Mouse (Mus musculus): ENCODE measurements around the gene Tbx2.

The Tbx2 gene

DNA sequence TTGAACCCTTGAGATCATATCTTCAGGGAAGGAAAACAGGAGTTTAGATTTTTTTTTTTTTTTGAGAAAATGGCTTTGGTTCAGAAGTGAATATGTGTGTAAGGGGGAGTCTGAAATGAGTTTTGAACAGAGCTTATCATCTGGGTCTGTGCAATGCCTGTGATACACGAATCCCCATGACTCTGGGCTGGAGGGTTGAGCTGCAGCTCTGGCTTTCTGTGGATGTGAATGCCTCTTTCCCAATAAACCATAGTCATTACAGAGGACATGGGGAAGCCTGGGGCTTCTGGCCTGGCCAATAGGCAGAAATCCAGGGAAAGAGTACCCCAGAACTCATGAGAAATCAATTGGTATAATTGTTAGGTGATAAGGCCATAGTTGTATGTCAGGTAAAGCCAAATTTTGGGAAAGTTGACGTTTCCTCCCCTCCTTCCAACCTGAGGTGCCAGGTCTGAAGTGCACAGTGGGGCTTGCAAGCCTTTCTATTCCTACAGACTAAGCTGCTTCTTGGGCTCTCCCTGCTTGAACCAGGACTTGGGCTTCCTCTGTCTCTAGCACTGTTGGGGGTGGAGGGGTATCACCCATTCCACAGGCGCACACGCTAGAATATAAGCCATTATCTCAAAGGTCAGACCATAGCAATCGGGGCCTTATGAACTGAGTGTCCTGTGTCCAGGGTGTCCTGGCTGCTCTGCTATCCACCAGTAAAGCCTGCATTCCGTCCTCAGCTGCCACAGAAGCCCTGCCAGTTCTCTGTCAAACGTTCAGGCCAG is 7.1 kb downstream of the Tbx2 start:
- intact Hi-C loops (cut with DNase I) = no loop called here

GRCm38 (mm10) chr11:85840031-85840802 is 7.9 kb downstream of the Tbx2 start:
- intact Hi-C loops (cut with DNase I) = no loop called here

GRCm38 (mm10) chr11:85840803-85841145 is 8.4 kb downstream of the Tbx2 start:
- intact Hi-C loops (cut with DNase I) = no loop called here

GRCm38 (mm10) chr11:85841211-85841681 is 8.9 kb downstream of the Tbx2 start:
- intact Hi-C loops (cut with DNase I) = no loop called here

DNA sequence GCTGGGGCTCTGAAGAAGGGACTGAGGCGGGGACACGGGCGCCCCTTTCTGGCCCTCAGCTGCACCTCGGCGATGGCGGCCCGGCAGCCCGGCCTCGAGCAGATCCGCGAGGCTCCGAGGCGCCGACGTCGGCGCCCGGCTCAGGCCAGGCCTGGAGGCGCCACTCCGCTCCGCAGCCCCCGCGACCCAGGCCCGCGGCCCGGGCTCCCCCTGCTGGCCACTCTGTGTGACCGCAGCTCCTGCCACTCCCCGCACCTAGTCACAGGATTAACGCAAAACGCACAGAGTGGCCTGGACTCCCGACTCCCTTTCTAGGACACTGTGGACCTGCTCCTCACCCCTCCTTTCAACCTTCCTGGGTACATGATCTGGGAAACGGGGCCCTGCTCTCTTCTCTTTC is 9.6 kb downstream of the Tbx2 start:
- intact Hi-C loops (cut with DNase I) = no loop called here

- intact Hi-C loops (cut with DNase I) = no loop called here
These were observed 10.4 kb downstream of the Tbx2 start for GRCm38 (mm10) chr11:85842596-85843346.

DNA sequence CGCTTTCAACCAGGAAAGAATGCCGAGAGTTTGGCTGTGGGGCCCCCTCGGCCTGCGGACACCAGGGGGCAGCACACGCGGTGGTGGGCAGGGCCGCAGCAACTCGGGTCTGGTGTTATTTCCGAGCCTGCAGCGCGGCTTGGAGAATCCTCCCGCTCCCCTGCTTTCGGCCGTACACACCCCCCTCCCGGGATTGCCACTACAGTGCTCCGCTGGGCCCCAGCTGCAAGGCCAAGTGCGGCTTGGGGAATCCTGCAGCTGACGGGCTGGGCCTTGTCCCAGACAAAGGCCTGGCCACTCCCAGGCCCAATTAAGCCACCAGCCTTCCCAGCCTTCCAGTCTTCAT is 11.0 kb downstream of the Tbx2 start:
- intact Hi-C loops (cut with DNase I) = no loop called here

DNA sequence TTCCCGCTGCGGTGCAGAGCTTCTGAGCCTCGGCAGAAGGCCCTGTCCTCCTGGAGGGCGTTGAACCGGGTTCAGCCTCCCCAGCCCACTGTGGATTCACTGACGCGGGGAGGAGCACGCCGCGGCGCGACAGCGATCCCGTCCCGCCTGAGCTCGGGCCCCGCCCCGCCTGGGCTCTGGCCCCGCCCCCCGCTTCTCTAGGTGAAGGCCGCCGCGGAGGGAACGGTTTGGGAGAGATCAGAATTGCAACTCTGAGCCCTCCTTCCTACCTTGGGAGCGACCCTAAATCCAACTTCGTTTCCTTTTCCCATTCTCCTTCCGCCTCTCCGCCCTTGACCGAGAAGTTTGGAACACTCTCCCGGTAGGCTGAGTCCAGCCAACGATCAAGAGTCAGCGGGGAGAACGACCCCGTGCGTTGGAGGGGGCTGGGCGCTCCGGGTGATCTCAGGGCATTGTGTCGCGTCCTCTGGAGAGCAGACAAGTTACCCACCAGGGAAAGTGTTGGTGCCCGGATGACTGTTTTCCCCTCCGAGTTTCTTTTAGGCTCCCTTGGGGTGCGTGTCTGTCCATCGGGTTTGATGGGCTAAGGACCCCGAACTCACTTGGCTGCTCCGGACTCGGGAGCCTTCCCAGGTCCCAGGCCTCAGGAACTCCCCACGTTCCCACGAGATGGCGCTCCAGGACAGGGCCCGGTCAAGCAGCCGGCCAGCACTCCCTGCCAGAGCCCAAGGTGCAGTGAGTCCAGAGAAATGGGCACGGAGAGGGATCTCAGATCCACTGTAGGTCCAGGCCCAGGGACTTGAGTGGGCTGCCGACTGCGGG is 12.0 kb downstream of the Tbx2 start:
- intact Hi-C loops (cut with DNase I) = no loop called here

DNA sequence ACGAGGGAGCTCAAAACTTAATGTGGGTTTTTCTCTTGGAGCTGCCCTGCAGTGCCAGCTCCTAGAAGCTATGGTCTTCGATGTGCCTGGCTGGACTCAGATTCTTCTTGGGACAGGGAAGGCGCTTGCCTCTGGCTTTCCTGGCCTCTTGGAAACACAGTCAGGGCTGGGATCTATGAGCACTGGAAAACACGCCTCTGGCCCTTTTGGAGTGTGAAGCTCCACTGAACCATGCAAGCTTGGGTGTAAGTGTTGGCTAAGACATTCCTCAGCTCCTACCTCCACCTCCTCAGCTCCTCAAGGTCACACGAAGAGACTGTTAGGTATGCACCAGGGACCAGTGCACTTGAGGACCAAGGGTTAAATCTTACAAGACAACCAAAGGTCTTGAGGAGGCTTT is 12.6 kb downstream of the Tbx2 start:
- intact Hi-C loops (cut with DNase I) = loop anchor here (5.0 kb wide), 2 partner anchors 222 to 327 kb away; no protein-coding TSS in a partner anchor

GRCm38 (mm10) chr11:85845921-85846320 is 13.6 kb downstream of the Tbx2 start:
- intact Hi-C loops (cut with DNase I) = loop anchor here (5.0 kb wide), 2 partner anchors 221 to 326 kb away; no protein-coding TSS in a partner anchor

- intact Hi-C loops (cut with DNase I) = loop anchor here (5.0 kb wide), 2 partner anchors 221 to 326 kb away; no protein-coding TSS in a partner anchor
These were observed 14.2 kb downstream of the Tbx2 start for GRCm38 (mm10) chr11:85846509-85846908.

- intact Hi-C loops (cut with DNase I) = loop anchor here (2.0 to 5.0 kb wide), 3 partner anchors 124 to 323 kb away; no protein-coding TSS in a partner anchor
These were observed 16.7 kb downstream of the Tbx2 start for GRCm38 (mm10) chr11:85849037-85849436.

- intact Hi-C loops (cut with DNase I) = no loop called here
These were observed 17.9 kb downstream of the Tbx2 start, which contains the start of gene Gm11444 for GRCm38 (mm10) chr11:85850233-85850632. Gm11444 (minus strand) TSS chr11:85850333.

GRCm38 (mm10) chr11:85850758-85851157 is 18.4 kb downstream of the Tbx2 start:
- intact Hi-C loops (cut with DNase I) = no loop called here

- intact Hi-C loops (cut with DNase I) = loop anchor here (5.0 kb wide), 1 partner anchor 589 kb away; no protein-coding TSS in a partner anchor
These were observed 25.8 kb downstream of the Tbx2 start for GRCm38 (mm10) chr11:85857997-85858698.

GRCm38 (mm10) chr11:85864363-85864762 is 32.0 kb downstream of the Tbx2 start:
- intact Hi-C loops (cut with DNase I) = no loop called here

DNA sequence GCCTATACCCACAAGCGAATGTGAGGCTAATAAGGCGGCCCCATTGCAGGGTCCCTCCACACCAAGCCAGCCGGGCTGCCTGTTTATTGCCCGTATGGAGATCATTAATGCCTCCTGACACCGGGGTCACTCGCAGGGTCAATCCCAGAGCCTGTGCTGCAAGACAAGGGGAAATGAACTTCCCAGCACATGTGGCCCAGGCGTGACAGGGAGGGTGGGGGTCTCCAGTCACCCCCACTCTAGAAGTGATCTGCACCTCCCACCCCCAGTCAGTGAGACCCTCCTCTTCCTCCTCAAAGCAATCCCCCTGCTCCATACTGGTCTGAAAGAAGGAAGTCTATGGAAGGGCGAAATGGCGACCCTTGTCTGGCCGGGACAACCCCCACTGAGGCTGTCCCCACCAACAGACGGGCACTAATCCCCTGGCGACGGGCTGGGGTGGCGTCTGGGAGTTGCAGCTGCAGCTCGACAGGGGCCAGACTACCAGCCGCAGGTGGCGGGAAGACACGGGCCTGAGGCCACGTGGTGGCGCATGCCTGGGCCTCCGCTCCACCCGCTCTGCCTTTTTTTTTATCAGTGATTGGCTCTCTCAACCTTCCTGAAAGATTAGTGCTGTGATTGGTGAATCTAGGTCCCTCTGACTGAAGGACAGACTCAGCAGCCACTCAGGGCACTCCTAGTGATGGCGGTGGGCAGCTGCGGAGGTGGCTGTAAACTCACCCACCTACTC is 43.9 kb downstream of the Tbx2 start:
- intact Hi-C loops (cut with DNase I) = no loop called here

DNA sequence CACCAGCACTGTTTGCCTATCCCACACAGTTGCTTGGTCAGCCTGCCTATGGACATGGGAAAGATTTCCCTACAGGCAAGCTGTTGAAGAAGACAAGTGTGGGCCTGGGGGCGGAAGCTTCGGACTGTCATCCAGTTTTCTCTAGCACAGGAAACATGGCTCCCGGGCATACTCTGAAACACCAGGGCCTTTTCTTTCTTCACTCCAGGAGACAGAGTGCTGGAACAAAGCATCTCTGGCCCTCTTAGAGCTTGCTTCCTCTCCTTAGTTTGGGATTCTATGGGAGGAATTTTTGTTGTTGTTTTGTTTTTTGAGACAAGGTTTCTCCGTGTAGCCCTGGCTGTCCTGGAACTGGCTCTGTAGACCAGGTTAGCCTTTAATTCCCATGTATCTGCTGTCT is 52.1 kb downstream of the Tbx2 start:
- intact Hi-C loops (cut with DNase I) = no loop called here

GRCm38 (mm10) chr11:85885665-85886428 is 53.5 kb downstream of the Tbx2 start, which contains the start of gene Tbx4:
Tbx4 (plus strand) TSS chr11:85886422.
- intact Hi-C loops (cut with DNase I) = no loop called here

Measured in adrenal gland (tissue).